Mouse (Mus musculus): ENCODE measurements around the gene 5730596B20Rik.

Gene 5730596B20Rik

GRCm38 (mm10) chr6:52200073-52200750 lies 22.9 kb downstream of the 5730596B20Rik start:
- no peak for DNase-seq (ENCODE audit: low read depth)

DNA sequence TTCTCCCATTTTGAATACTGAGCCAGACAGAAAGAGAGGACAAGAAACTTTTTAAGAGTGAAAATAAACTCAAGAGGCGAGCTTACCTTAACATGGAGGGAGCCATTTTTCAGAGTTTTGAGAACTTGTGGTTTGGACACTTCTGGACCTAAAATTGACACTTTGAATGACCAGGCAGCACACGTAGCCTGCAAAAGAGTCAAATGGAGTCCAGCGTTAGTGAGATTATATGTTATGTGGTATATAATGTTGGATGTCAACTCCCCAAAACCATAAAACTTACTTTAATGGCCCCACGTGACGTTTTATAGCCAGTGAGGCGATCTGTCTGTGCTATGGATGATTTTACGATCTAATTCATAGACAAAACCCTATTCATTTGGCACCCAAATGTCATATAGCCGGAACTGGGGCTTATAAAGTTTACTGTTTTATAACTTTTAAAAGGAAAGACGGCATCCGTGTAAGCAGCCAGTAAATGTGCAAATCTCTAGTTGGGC lies 23.5 kb downstream of the 5730596B20Rik start:
- no peak for DNase-seq (ENCODE audit: low read depth)

GRCm38 (mm10) chr6:52201269-52201668 lies 24.0 kb downstream of the 5730596B20Rik start:
- no peak for DNase-seq (ENCODE audit: low read depth)

DNA sequence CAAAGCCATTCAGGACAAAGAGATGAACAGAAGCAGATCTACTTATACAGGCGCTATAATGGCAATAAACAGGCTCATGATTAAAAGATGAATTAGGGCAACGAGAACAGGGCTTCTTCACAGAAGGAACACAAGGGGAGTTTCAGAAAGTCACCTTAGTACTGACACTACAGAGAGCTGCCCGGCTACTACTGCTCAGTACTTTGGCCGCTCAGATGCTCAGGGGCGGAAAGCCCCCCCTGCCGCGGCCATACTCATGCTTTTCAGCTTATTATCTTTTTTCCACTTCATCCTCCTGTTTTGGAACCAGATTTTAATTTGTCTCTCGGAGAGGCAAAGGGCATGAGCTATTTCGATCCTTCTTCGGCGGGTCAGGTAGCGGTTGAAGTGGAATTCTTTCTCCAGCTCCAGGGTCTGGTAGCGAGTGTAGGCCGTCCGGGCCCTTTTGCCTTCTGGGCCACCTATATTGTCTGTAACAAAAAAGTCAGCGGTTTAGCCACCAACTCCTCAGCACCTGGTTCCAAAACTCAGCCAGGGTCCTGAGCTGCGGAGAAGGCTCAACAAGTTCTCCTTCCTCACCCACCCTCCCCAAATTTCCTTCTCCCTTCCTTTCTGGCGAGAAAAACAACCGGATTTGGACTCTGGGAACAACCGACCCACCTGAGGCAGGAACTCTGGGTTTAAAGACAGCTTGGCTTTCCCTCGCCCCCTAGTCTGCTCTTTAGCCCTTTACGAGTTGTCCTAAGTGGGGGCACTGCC lies 25.2 kb downstream of the 5730596B20Rik start:
- no peak for DNase-seq (ENCODE audit: low read depth)

- no peak for DNase-seq (ENCODE audit: low read depth)
Observed at GRCm38 (mm10) chr6:52203121-52203370, 25.7 kb downstream of the 5730596B20Rik start.

- DNase-seq (ENCODE audit: low read depth) = no peak
Observed at GRCm38 (mm10) chr6:52203371-52204049, 26.2 kb downstream of the 5730596B20Rik start.

DNA sequence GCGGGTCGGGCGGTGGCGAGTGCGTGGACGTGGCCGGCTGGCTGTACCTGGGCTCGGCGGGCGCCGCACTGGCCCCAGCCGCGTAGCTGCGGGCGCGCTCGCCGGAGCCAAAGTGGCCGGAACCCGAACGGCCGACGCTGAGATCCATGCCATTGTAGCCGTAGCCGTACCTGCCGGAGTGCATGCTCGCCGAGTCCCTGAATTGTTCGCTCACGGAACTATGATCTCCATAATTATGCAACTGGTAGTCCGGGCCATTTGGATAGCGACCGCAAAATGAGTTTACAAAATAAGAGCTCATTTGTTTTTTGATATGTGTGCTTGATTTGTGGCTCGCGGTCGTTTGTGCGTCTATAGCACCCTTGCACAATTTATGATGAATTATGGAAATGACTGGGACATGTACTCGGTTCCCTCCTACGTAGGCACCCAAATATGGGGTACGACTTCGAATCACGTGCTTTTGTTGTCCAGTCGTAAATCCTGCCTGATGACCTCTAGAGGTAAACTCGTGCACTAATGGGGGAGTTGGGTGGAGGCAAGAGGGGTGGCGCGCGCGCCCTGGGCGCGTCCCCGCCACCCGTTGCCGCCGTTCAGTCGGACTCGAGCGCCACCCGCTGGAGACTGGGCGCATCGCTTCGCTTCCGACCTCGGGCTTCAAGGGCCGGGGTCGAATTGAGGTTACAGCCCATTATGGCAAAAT lies 26.9 kb downstream of the 5730596B20Rik start, which contains the start of gene Hoxa5:
TSS of gene Hoxa5 (minus strand) at position 538 of the 703 bp plus-strand sequence.
- DNase-seq (ENCODE audit: low read depth) = no peak

DNA sequence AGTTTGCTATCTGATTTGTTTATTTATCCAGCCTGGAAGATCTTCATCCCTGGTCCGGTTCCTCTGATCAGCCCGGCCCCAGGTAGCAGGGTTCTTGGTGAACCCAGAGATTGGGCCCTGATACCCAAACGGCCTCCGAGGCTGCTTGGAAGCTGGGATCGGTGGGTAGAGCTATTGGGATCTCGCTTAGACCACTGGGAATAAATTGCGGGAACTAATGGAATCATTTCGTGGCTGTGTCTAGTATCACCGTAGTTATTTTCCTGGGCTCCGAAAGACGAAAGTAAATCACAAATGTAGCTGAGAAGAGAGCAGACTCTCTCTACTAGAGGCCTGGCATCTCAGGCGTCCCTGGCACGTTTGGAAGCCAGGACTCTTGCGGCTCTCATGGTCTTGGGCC lies 27.9 kb downstream of the 5730596B20Rik start:
- no peak for DNase-seq (ENCODE audit: low read depth)

DNA sequence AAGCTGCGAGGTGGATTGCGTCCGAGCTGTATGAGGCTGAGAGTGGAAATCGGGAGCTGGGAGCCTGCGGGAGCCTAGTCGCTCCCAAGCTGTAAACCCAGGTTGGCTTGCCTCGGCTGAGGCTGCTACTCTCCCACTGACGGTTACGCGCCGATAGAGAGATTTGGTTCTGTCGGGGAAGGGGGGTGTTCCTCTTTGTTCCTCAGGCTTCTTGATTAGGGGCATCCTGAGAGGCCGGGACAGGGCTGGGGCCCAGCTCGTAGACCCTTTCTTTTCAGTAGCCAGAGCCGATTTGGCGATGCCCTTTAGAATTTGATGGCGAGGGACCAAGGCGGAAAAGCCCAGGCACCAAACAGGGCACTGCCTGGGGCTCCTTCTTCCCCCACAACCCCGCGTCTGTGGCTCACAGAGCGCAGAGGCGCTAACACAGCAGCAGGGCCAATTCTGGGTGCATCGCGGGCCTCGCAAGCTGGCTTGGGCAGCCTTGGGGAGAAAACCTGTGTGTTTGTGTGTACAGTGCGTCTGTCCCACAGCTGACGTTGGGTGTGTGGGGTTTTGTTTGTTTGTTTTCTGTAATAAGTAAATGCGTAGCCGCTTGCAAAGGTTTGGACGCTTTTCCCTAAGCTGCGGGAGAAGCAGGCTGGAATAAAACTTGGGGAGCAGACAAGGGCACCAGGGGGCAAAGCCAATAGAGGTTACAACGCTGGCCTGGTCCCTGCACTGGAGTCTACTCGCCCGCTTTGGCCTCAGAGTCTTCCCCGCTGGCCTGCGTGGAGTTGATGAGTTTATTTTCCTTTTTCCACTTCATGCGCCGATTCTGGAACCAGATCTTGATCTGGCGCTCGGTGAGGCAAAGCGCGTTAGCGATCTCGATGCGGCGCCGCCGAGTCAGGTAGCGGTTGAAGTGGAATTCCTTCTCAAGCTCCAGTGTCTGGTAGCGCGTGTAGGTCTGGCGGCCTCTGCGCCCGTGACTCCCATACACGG lies 28.6 kb downstream of the 5730596B20Rik start:
- no peak for DNase-seq (ENCODE audit: low read depth)

DNA sequence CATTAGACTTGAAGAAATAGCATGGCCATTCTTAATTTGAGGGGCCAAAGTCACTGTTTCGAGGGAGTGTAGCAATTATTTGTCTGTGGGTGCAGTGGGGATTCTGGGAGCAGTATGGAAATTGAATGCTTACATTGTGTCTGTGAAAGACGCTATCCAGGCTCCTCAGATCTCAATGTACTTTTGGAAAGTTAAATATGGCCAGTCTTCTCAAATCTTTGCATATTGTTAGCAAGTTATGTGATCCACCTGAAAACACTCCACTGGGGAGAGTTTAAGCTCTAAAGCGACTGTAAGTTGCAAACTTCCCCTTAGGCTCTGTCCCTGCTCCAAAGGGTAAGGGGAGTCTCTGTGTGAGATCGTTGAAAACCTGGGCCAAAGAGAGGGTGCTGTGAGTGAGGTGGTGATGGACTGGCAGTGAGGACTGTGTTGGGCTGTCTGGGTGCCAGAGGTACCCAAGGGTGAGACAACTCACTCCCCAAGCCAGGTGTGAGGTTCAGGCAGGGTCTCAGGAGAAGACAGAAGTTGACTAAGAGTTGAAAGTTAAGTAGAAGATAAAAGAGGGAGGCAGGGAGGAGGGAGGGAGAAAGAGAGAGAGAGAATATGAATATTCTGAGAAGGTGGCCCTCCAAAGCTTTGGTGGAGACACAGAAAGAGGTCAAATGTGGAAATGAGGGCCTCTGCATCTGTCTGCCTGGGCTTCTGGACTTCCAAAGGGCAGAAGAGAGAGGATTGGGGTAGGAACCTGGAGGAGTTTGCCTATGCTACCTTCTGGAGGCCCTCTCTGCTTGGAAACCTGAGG lies 29.8 kb downstream of the 5730596B20Rik start:
- DNase-seq (ENCODE audit: low read depth) = no peak

DNA sequence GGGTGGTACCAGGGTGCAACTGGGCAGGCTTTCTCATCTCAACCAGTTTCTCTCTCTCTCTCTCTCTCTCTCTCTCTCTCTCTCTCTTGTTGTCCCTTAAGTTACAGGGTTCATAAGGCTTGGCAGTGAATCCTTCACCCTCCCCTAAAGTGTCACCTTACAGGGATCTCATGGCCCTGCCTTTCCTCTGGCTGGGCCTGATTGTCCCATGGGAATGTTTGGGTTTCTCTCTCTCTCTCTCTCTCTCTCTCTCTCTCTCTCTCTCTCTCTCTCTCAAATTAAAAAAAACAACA lies 30.3 kb downstream of the 5730596B20Rik start:
- no peak for DNase-seq (ENCODE audit: low read depth)

DNA sequence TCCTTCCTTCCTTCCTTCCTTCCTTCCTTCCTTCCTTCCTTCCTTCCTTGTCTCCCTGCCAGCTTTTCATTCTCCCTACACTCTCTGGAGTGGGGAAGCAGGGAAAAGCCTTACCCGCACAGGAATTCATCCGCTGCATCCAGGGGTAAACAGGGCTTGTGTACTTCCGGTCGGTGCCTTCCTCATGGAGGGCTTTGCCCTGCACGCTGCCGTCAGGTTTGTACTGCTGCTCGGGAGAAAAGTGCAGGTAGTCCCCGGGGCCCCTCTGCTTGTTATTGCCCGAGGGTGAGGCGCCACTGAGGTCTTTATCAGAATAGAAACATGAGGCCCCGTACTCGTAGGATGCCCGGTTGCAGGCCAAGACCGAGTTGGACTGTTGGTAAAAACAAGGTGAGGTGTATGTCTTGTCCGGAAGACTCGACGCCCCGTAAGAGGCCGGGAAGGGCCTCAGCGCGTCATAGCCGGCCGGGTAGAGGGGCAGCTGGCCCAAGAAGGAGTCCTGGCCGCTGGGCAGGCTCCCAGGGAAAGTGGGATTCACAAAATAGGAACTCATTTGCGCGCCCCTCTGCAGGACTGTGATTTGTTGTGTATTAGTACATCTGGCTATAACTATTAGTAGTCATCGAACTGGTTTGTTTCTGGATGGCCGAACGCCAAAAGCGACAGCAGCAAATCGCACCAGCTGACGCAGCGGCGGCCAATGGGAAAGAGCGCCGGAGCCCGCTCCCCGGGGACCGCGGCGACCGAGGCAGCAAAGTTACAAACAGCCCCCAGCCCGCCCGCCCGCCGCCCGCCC lies 31.0 kb downstream of the 5730596B20Rik start, which contains the start of gene Hoxa6:
TSS of gene Hoxa6 (minus strand) at position 651 of the 796 bp plus-strand sequence.
- DNase-seq (ENCODE audit: low read depth) = peak; percentile 19

DNA sequence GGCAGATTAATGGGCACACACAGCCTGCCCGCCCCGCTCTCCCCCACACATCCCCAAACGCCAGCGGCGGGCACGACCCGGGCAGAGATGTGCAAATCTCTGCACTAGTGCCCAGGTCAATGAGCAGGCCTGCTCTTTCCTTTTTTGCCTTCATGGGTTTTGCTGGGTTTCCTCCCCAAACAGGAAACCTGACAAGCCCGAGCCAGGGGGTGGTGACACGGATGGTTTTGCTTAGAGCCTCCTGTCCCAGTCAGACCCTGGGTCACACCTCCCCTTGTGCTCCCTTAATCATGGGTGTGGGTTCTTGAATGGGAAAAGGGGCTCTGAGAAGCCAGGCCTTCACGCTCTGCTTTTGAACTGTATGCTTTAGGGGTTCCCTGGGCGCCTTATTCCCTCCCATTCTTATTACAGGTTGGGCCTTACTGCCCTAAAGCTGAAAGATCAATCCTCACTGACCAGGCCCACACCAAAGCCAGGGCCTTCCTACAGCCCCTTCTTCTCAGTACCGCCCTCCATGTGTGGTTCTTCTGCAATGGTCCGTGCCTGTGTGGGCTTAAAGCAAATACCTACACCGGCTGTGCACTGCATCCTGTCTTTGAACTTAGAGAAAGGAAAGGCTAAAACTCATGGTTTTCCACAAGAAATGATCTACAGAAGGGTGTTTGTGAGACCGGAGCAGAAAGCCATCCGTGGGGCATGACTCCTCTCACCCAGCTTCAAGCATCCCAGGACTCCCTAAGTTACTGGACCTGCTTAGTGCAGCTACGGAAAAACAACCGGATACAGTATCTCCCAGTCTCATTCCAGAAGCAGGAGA lies 31.8 kb downstream of the 5730596B20Rik start:
- peak; percentile 33 for DNase-seq (ENCODE audit: low read depth)

GRCm38 (mm10) chr6:52209685-52210046 lies 32.4 kb downstream of the 5730596B20Rik start:
- DNase-seq (ENCODE audit: low read depth) = no peak

DNA sequence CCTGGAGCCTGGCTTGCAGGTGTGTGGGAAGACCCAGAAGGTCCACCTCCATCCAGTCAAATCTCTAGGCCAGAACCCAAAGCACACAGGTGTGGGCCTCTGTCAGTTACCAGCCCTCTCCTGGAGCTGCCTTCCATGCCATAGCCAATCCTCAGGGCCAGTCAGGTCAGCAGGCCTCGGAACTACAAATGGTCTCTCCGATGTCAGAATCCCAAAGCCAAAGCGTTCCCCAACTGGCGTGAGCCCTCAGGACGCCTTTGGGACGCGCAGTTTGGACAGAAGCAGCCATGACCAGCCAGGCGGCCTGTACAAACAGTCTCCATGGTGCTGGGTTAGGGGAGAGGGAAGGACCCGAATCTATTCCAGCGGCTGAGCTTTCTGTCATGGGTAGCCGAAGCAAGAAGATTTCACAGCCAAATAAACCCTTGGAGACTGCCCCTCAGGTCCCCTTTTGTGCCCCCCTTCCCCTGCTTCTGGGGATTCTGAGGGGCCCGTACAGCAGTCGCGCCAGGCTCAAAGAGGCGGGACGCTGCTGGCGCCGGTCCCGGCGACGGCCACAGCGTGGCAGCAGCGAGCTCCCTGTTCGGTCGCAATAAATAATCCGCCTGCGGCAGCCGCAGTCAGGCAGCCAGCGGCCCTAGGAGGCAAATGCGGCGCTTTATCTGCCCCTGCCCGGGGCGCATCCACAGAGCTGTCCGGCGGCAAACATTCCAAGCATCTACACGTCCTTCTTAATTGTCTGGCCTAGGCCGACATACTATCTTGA lies 34.1 kb downstream of the 5730596B20Rik start:
- peak; percentile 82 for DNase-seq (ENCODE audit: low read depth)

GRCm38 (mm10) chr6:52211961-52212360 lies 34.7 kb downstream of the 5730596B20Rik start:
- DNase-seq (ENCODE audit: low read depth) = no peak

- DNase-seq (ENCODE audit: low read depth) = peak; percentile 61
Observed at GRCm38 (mm10) chr6:52212556-52213118, 35.3 kb downstream of the 5730596B20Rik start.
